Mouse (Mus musculus): ENCODE data around the gene Knstrn.

DNA sequence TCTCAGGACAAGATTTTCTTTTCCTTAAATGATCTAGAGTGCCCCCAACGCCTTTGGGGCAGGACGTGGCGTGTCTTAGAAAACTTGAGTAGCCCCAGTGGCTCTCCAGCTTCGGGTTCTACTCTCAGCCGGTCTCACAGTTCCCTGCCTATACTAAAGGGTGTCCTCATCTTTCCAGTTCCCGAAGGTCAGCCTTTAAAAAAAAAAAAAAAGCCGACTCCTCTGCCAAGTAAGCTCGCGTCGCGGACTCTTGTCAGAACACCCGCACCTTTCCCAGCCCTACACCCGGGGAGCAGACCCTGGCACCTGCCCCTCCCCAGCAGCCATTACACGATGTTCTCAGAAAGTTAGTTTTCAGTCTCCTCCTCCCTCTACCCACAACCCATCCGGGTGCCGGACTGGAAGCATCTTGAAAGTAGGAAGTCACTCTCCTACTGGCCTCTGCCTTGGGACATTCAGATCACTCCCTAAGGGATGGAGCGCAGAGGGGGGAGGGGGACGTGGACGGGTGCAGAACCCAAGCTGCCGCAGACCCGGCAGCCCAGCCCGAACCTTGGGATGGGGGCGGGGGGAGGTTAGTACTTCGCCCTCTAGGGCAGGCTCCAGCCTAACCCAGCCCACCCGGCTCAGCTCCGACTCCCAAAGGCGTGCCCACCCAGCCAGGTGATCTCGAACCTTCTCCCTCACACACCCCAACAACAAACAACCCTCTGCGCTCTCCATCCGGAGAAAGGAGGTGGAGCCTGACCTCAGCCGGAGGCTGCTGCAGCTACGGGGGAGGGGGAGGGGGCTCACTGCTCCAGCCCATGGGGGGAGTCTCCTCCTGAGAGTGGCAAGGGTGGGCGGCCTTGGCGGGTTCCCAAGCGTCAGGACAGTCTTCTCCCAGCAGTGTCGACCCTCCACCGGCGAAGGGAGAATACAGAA lies 82.4 kb downstream of the Knstrn start:
- TF ChIP-seq EP300 (IDR thresholded peaks at IDR 0.05; ENCODE audit: insufficient read depth, low read depth, low read length) (no peak), POLR2A (IDR thresholded peaks at IDR 0.05; ENCODE audit: insufficient read depth, low read depth, low read length) (0 out of 2 replicates have a peak, but pooled peaks have one; percentile 20)
